Mouse (Mus musculus): ENCODE data around the gene Gkn3.

DNA sequence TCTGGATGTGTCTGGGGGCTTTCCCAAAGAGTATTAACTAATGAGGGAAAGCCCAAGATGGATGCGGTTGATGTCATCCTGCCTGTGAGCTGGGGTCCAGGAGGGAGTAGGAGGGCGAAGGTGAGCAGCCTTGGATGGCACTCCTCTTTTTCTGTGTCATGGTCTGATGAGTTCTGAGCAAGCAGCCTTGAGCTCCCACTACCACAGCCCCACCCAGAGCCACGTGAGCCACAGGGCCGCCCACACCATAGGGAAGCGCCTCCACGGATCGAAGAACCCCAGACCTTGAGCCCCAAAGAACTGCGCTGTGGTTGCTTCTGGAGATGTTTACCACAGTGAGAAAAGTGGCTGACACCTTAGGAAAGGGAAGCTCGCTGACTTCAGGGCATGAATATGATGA, 6.0 kb upstream of the Gkn3 start:
- TF ChIP-seq GATA1 (IDR thresholded peaks at IDR 0.05; ENCODE audit: borderline replicate concordance, low read length) (no peak), FLI1 (IDR thresholded peaks at IDR 0.05; ENCODE audit: low read length) (no peak)

Measured in megakaryocyte, embryonic 14.5 days (primary cell).